Mouse (Mus musculus): Measurements from ENCODE around the gene Abtb2. TPM values are rescaled to one million over a fixed set of nuclear protein-coding genes. Genes with fewer than 3 reads are reported as not detected.

Gene Abtb2
- polyA plus RNA-seq, 1 experiment, result 4.4 TPM

DNA sequence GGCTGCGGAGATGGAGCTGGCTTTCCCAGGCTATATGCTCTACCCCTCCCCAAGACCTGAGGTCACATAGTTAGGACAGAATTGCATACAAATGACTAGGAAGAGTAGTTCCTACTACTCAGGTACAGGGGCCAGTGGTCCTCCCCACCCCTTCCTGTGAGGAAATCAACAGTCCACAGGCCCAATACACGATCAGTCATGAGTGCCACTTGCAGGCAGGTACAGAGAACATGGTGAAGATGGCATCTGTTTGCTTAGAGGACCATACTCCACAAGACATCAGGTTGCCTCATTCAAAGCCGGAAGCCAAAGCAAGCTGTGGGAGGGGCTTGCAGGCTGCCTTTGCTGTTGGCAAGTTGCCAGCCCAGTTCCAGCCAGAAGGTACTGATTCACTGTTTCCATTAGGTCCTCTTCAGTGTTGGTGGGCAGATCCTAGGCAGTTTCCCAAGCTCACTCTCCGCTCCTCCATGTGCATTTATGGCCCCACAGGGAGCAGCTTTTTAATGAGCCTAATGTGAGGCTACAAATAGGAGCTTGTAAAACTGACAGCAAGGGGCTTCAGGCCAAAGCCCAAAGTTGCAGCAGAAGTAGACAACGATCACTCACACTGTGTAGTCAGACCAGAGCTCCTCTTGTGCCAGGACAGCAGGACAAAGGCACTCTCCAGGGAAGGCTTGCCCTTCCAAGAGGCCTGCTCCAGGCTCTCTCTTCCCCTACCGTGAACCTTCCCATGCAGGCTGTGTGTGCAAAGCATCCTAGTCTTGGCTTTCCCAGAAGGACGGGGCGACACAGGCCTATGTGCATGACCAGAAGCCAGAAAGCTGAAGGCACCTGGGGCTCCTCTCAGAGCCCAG is 102.1 kb downstream of the Abtb2 start:
- no peak overlapping the region for H3K4me3 ChIP-seq (ENCODE audit: insufficient read depth, low read length)
- TF ChIP-seq CTCF (IDR thresholded peaks at IDR 0.05; ENCODE audit: borderline replicate concordance, insufficient read depth, low read length) (no peak), POLR2A (IDR thresholded peaks at IDR 0.05; ENCODE audit: low read depth, low read length) (no peak)
- H3K27ac ChIP-seq (ENCODE audit: insufficient read depth, low read length), result no peak overlapping the region
- peaks cover 16% of the 10 kb centered on the region for H3K4me1 ChIP-seq (ENCODE audit: control insufficient read depth, insufficient read depth, low read length)

DNA sequence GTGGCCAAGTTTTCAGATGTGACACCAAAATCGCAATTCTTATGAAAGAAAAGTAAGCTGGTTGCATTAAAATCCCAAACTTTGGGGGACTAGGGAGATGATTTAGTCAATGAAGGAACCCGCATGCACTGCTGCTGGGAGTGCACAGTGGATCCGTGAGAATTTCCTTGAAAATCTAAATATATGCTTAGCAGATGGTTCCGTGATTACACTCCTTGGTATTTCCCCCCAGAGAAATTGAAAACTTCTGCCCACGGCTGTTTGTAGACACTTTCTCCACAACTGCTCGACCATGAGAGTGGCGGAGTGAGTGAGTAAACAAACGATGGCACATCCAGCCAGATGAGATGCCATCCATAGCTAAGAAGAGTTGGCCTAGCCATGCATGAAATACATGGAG is 102.8 kb downstream of the Abtb2 start:
- Histone ChIP-seq H3K4me3 (ENCODE audit: insufficient read depth, low read length) (no peak overlapping the region), H3K4me1 (ENCODE audit: control insufficient read depth, insufficient read depth, low read length) (peaks cover 19% of the 10 kb centered on the region), H3K27ac (ENCODE audit: insufficient read depth, low read length) (no peak overlapping the region)
- TF ChIP-seq POLR2A (IDR thresholded peaks at IDR 0.05; ENCODE audit: low read depth, low read length) (no peak), CTCF (IDR thresholded peaks at IDR 0.05; ENCODE audit: borderline replicate concordance, insufficient read depth, low read length) (no peak)

DNA sequence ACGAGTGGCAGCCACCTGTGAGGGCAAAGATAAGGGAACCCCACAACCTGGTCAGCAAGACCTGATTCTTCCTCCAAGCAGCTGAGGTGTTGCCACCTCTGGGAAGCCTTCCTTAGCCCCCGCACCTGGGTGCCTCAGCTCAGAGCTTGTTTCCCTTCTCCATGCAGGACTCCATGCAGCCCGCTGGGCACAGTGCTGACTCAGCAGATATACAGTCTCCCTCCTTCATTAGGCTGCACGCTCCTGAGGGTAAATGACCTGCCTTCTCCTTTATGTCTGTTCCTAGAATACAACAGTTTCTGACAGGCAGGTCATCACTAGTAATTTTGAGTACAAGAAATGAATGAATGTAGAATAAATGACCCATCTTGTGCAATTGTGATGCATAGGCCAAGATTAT is 103.5 kb downstream of the Abtb2 start:
- TF ChIP-seq CTCF (IDR thresholded peaks at IDR 0.05; ENCODE audit: borderline replicate concordance, insufficient read depth, low read length), result no peak
- no peak for TF ChIP-seq POLR2A (IDR thresholded peaks at IDR 0.05; ENCODE audit: low read depth, low read length)
- Histone ChIP-seq H3K4me1 (ENCODE audit: control insufficient read depth, insufficient read depth, low read length) (peaks cover 19% of the 10 kb centered on the region), H3K27ac (ENCODE audit: insufficient read depth, low read length) (peak overlapping the region; percentile 56), H3K4me3 (ENCODE audit: insufficient read depth, low read length) (no peak overlapping the region)

DNA sequence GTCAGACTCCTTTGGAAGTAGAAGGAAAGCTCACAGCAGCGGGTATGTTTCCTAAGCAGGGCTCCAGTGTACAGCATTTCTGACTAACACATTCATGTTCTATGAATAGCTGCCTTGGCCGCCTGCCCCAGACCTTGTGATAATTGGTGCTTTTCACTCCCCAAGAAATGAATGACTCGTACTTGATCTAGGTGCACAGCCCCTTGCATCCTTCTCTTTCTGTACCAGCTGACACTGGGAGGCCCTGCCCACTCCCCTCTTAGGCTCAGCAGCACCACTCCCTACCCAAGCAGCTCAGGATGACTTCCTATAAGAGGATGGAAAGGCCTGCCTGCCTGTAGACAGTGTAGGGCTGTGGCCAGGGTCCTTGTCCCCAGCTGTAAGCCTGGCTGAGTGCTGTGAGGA is 104.2 kb downstream of the Abtb2 start:
- Histone ChIP-seq H3K4me1 (ENCODE audit: control insufficient read depth, insufficient read depth, low read length) (peaks cover 19% of the 10 kb centered on the region), H3K27ac (ENCODE audit: insufficient read depth, low read length) (peak overlapping the region; percentile 6), H3K4me3 (ENCODE audit: insufficient read depth, low read length) (no peak overlapping the region)
- TF ChIP-seq CTCF (IDR thresholded peaks at IDR 0.05; ENCODE audit: borderline replicate concordance, insufficient read depth, low read length), result no peak
- no peak for TF ChIP-seq POLR2A (IDR thresholded peaks at IDR 0.05; ENCODE audit: low read depth, low read length)

DNA sequence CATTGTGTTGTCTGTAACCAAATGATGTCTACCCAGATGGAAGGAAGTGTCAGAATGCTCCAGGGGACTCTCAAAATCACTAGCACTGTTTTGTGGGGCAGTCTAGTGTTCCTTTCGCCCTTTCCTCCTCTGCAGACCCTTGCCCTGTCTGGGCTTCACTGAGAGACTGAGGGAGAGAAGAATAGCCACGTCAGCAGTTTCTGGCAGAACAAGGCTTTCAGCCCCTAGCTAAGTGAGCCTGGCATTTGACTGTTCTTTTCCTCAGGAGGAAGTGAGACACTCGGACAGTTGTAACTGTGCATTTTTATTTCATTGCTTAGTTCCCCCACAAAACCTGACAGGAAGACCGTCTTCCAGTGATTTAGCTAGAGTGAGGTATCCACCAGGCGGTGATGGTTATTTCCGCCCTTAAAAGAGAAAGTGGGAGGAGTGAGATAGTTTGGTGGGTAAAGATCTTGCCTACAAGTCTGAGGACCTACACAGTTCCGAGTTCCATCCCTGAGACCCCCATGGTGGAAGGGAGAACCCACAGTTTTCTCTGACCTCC is 106.5 kb downstream of the Abtb2 start:
- no peak for TF ChIP-seq CTCF (IDR thresholded peaks at IDR 0.05; ENCODE audit: borderline replicate concordance, insufficient read depth, low read length)
- Histone ChIP-seq H3K27ac (ENCODE audit: insufficient read depth, low read length) (no peak overlapping the region), H3K4me3 (ENCODE audit: insufficient read depth, low read length) (no peak overlapping the region), H3K4me1 (ENCODE audit: control insufficient read depth, insufficient read depth, low read length) (peaks cover 19% of the 10 kb centered on the region)

DNA sequence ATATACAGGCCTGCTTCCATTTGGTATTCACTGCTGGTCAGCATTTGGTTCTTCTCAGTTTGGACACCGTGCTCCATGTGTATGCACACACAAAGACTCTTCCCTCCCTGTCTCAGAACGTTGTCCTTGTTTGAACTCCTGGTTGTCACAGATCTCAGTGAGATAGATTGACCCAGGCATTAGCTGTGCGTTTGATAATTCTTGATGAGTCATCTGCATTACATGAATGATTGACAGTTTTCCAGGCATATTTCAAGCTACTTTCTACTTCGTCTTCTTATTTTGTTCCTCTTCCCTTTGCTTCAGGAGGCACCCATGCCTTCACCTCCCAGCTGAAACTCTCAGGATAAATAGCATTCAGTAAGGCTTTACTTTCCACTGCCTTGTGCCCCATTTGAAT is 107.5 kb downstream of the Abtb2 start:
- TF ChIP-seq CTCF (IDR thresholded peaks at IDR 0.05; ENCODE audit: borderline replicate concordance, insufficient read depth, low read length) (no peak), POLR2A (IDR thresholded peaks at IDR 0.05; ENCODE audit: low read depth, low read length) (no peak)
- no peak overlapping the region for H3K27ac ChIP-seq (ENCODE audit: insufficient read depth, low read length)
- peaks cover 16% of the 10 kb centered on the region for H3K4me1 ChIP-seq (ENCODE audit: control insufficient read depth, insufficient read depth, low read length)

DNA sequence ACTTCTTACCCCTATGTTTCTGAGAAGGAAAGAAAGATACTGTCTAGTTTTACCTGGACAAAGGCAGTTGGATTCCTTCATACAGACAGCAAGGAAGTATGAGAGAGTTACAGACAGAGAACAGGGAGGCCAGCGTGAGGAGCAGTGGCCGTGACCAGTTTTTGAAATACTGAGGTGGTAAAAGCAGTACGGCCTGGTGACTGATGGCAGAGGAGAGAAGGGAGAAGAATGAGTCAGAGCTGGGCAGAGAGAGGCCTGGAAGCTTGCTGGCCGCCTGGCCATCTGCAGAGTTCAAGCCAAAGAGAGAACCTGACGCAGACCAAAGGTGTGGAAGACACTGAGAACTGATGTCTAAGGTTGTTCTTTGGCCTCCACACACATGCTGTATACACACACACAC is 109.3 kb downstream of the Abtb2 start:
- TF ChIP-seq POLR2A (IDR thresholded peaks at IDR 0.05; ENCODE audit: low read depth, low read length), result no peak
- no peak for TF ChIP-seq CTCF (IDR thresholded peaks at IDR 0.05; ENCODE audit: borderline replicate concordance, insufficient read depth, low read length)
- peaks cover 6% of the 10 kb centered on the region for H3K4me1 ChIP-seq (ENCODE audit: control insufficient read depth, insufficient read depth, low read length)
- no peak overlapping the region for H3K4me3 ChIP-seq (ENCODE audit: insufficient read depth, low read length)
- no peak overlapping the region for H3K27ac ChIP-seq (ENCODE audit: insufficient read depth, low read length)

More for the DNA sequence above, 107.5 kb downstream of the Abtb2 start:
- no peak overlapping the region for H3K4me3 ChIP-seq (ENCODE audit: insufficient read depth, low read length)

DNA sequence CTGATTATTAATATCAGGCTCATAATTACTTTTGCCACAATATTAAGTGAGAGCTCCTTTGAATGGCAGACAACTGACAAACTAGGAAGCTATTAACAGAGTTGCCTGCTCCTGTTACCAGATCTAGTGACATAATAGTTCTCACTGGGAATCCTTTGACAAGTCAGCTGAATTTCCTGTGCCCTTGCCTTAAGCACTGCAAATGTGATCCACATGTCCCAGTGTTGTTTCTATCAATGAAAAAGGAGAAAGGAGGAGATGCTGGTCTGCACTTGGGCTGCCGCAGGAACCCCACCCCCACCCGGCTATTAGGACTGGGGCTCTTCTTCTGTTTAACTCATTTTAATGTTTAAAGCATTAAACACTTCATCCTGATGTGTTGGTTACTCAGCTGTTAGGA is 110.7 kb downstream of the Abtb2 start:
- no peak overlapping the region for H3K27ac ChIP-seq (ENCODE audit: insufficient read depth, low read length)
- TF ChIP-seq POLR2A (IDR thresholded peaks at IDR 0.05; ENCODE audit: low read depth, low read length) (no peak), CTCF (IDR thresholded peaks at IDR 0.05; ENCODE audit: borderline replicate concordance, insufficient read depth, low read length) (no peak)

DNA sequence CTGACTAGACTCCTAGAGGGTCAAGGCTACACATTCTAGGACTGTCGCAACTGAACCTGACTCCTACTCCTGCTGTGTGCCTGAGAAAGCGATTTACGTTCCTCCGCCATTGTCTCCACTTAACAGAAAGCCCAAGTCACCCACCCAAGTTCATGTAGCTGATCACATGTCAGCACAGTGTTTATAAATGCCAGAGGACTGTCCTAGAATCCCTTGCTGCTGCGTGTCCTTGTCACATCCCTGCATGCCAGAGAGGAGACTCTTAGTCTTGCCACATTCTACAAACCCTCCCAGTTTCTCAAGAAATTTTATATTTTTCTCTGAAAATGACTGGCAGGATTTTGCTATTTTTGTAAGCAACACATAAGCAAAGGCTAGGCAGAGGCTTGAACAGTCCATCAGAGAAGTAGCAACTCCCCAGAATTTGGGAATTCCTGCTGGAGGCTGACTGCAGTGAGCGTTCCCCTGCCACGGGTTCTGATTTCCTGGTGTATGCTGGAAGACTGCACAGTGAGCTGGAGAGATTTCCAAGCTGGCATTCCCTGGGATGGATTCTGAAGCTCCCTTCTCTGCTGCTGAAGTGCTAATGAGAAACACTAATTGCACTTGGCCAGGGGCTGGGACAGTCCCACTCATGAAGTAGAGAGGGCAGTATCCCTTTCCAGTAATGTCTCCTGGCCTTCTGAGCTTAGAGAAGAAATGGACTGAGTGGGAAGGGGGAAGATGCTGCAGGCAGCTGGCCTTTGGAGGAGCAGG is 111.7 kb downstream of the Abtb2 start:
- peaks cover 3% of the 10 kb centered on the region for H3K4me1 ChIP-seq (ENCODE audit: control insufficient read depth, insufficient read depth, low read length)
- no peak overlapping the region for H3K27ac ChIP-seq (ENCODE audit: insufficient read depth, low read length)
- TF ChIP-seq POLR2A (IDR thresholded peaks at IDR 0.05; ENCODE audit: low read depth, low read length) (no peak), CTCF (IDR thresholded peaks at IDR 0.05; ENCODE audit: borderline replicate concordance, insufficient read depth, low read length) (no peak)
- no peak overlapping the region for H3K4me3 ChIP-seq (ENCODE audit: insufficient read depth, low read length)

More for the DNA sequence above, 110.7 kb downstream of the Abtb2 start:
- Histone ChIP-seq H3K4me1 (ENCODE audit: control insufficient read depth, insufficient read depth, low read length) (peaks cover 3% of the 10 kb centered on the region), H3K4me3 (ENCODE audit: insufficient read depth, low read length) (no peak overlapping the region)

DNA sequence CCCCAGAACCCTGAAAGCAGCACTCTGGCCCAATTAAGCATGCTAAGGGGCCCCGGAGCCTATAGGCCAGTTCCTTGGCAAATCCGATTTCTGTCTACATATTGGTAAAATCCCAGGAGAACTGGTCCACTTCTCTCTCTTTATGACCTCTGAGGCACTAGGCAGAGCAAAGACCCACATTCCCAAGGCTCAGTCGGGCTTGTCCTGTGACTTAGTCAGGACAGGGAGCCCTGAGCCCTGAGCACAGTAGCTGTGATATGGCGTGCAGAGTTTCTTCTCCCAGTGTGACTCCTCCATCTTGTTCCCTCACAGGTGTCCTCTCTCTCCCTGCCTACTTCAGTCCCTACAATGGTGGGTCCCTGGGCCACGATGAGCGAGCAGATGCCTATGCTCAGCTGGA is 112.3 kb downstream of the Abtb2 start:
- H3K4me3 ChIP-seq (ENCODE audit: insufficient read depth, low read length), result no peak overlapping the region
- no peak overlapping the region for H3K27ac ChIP-seq (ENCODE audit: insufficient read depth, low read length)
- no peak for TF ChIP-seq POLR2A (IDR thresholded peaks at IDR 0.05; ENCODE audit: low read depth, low read length)
- TF ChIP-seq CTCF (IDR thresholded peaks at IDR 0.05; ENCODE audit: borderline replicate concordance, insufficient read depth, low read length), result no peak
- H3K4me1 ChIP-seq (ENCODE audit: control insufficient read depth, insufficient read depth, low read length), result peaks cover 2% of the 10 kb centered on the region
